Mouse (Mus musculus) monocyte, adult 2 months (primary cell): ENCODE data around the gene Trappc6b.
A peak's percentile ranks its signal among the peaks of the same experiment; 100 is the strongest.

ENCODE experiments used
- DNase-seq, 2 experiments: peaks; one replicate each; pipeline ENCODE4 v3.0.0; 2022; ENCODE audit warnings: low spot score in 2 of 2, low read depth in 1 of 2

Trappc6b gene

DNA sequence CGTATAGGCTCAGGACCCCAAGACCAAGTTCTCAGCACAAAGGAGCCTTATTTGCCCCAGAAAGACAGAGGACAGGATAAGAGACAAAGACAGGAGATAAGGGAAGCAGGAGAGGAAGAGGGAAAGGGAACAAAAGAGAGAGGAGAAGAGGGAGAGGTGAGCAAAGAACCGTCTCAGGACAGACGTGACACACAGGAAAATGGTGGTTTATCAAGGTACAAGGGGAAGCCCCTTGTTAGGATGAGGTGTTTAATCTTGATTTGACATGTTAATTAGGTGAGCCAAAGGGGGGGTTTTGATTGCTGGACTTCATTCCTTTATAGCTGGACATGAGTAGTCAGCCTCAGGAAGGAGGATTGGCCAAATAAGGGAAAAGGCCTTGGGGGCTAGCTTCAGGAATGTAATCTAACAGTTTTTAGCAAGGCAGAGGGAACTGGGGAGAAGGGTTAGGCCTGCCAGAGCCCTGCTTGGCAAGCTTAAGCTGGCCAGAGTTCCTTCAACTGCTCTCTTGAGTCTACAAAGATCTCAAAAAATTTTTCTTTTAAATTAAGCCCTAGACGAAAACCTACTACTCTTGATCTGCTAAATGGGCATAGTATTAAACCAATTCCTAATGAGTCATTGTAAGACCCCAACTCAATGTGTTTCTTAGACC is 5.9 kb downstream of the Trappc6b start:
- DNase-seq = no peak

DNA sequence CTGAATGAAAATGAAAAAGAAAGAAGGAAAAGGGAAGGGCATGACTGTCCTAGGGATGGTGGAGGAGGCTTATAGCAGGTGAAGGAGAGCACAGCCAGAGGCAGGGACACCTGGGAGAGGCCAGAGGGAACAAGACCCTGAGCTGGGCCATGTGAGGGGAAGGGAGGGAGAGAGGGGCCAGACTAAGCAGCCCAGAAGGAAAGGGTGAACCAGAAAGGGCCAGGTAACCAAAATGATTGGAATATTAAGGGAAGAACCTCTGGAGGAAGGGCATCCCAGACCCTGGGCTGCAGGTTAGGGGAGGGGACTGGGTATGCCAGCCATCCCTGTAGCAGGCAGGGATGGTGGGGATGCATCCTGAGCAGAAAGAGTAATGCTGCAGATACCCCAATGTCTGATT is 7.3 kb downstream of the Trappc6b start:
- no peak for DNase-seq

DNA sequence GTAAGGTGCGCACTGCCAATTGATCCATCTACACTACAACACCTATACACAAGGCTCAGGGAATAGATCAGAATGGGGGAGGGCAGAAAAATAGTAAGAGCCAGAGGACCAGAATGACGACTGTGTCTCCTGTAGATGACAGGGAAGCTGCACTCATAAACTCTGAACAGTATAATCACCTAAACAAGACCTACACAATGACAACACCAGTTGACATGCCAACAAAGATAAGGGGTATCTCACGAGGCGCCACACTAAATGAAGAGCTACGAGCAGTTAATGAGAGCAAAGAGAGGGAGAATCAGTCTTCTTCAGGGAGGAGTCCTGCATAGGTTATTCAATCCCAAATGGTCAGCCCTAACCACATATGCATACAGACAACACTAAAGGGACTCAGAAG is 8.1 kb downstream of the Trappc6b start:
- no peak for DNase-seq

DNA sequence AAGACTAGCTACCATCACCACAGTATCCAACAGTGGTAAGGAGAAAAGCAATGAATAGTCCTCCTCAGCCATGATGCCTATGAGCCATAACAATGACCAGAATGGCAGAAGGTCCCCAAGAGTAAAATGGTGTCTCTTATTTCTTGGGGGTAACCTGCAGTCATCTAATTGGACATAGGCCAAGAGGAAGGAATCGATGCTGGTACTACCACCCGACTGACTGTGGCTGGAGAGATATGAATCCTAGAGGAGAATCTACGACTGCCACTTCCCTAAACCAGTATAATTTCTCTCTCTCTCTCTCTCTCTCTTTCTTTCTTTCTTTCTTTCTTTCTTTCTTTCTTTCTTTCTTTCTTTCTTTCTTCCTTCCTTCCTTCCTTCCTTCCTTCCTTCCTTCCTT is 8.8 kb downstream of the Trappc6b start:
- DNase-seq = no peak

DNA sequence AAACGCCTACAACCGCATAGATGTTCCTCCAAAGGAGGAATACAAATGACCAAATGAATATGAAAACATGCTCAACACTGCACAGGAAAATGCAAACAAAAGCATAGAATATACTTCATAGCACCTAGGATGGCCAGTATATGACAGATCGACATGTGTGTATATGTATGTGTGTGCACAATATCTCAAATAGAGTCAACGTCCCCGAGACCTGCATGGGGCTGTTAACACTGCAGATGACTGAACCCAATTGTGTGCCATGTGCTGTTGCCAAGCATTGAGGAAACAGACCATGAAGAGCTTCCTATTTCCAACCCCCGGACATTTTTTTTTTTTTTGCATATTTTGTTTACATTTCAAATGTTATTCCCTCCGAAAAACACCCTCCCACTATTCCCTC is 20.4 kb downstream of the Trappc6b start:
- no peak for DNase-seq

DNA sequence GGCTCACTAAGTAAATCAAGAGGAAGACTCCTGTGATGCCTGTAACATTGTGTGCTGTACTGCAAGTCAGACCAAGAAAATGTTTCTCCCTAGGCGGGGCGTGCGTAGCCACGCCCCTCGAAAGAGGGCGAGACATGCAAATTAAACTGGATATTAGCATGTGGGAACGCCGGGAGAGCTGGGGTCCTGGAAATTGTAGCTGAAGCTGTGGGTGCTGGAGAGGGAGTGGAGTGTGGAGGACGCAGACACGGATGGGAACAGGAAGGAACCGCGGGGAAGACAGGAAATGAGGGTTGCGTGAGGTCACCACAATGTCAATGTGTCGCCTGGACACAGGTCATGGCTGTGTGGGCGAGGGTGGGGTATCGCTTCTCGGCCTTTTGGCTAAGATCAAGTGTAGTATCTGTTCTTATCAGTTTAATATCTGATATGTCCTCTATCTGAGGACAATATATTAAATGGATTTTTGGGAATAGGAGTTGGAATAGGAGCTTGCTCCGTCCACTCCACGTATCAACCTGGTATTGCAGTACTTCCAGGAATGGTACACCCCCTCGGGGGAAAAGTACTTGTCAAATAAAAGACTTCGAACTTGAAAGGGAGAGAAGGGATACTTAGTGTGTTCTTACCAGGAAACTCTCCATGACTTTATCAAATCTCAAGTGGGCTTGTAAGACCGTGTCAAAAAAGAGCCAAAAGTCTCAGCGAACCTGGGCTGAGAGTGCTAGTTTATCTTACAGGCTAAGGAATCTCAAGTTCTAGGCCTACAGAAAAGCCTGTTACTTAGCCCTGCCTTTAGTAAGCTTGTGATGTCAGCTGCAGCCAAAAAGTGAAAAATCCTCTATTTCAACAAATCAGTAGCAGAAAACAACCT is 21.1 kb downstream of the Trappc6b start:
- DNase-seq = no peak

DNA sequence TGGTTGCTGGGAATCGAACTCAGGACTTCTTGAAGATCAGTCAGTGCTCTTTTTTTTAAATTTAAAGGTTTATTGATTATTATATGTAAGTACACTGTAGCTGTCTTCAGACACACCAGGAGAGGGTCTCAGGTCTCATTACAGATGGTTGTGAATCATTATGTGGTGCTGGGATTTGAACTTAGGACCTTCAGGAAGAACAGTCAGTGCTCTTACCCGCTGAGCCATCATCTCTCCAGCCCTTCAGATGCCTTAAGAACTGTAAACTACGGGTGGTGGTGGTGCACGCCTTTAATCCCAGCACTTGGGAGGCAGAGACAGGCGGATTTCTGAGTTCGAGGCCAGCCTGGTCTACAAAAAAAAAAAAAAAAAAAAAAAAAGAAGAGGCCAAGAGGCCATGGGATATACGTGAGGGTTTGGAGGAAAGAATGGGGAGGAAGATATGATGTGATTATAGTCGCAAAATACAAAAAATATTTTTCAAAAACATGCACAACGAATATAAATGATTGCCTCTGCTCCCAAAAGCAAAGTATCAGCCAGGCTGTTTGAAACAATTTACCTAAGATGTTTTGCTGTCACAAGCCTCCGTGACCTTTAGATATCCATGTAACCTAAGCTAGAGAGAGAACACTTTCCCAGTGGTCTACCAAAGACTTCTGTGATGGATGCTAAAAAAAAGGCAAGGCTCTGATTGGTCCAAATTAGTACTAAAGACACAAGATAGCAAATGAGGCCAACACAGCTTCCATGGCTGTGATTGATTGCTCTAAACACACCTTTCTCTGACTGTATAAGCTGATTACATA is 21.9 kb downstream of the Trappc6b start:
- DNase-seq = no peak

DNA sequence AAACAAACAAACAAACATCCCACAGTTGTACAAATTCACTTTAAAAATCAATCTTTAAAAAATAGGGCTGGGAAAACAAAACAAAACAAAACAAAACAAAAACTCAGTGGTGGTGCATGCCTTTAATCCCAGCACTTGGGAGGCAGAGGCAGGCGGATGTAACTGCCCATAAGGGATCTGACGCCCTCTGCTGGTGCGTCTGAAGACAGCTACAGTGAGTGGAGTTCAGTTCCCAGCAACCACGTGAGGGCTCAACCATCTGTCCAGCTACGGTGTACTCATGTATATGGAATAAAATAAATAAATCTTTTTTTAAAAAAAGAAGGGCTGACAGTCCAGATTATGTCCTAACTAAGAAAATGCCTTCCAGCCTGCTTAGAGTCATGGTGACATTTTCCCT is 29.2 kb downstream of the Trappc6b start:
- DNase-seq = no peak

DNA sequence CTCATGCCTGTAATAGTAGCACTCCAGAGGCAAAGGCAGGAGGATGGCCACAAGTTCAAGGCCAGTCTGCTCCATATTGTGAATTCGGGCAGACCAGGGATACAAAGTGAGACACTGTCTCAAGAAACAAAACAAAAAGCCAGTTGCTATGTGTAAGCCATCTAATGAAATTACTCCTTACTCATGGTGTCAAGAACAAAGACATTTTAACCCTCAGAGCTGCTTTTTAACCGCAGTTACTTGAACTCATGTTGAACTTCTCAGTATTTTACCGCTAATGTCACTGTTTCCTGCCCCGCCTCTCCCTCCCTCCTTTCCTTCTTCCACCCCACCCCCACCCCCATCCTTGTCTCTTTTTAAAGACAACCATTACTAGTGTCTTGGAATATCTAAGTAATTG is 40.0 kb downstream of the Trappc6b start:
- DNase-seq = no peak

DNA sequence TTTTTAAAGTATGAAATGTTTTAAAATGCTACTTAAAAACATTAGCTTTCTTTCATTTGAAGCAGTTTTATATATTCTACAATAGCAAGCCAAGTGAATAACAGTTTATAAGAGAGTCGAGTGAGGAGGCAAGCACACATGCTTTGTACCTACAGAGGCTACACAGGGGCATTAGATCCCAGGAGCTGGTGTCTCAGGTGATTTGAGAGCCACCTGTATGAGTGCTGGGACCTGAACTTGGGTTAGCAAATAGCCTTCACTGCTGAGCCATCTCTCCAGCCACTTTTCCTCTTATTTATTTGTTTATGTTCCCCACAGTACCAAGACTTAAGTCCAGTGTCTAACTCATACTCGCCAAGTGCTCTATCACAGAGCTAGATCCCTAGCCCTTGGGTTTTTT is 41.4 kb downstream of the Trappc6b start:
- no peak for DNase-seq

DNA sequence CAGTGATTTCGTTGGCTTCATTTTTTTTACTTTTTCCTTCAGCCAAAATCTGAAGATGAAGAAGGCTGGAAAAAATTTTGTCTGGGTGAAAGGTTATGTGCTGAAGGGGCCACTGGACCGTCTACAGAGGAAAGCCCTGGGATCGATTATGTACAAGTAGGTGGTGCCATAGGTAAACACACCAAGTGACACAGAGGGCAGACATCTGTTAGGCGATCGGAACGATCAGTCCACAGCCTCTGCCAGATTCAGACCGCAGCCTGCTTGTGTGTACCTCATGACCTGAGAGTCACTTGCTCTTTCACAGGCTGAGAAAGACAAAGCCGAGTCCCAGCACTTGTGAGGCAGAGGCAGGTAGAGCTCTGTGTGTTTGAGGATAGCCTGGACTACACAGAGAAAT is 43.3 kb downstream of the Trappc6b start:
- DNase-seq = no peak

DNA sequence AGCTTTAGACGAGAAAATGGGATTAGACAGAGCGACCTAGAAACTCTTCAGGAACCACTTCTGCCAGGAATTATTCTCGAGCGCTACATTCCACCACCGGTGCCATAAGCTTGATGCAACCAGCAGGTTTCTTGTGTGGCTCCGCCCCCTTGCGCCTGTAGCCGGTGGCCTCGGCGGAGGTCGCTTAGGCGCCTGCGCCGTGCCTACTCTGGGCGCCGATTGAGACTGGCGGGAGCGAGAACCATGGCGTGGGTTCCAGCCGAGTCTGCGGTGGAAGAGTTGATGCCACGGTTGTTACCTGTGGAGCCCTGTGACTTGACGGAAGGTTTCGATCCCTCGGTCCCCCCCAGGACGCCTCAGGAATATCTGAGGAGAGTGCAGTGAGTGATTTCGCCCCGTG is 48.0 kb downstream of the Trappc6b start, which contains the start of gene Gemin2:
TSS of gene Gemin2 (plus strand) at position 160 of the 400 bp plus-strand sequence.
- peak; percentile 71 to 82 for DNase-seq

DNA sequence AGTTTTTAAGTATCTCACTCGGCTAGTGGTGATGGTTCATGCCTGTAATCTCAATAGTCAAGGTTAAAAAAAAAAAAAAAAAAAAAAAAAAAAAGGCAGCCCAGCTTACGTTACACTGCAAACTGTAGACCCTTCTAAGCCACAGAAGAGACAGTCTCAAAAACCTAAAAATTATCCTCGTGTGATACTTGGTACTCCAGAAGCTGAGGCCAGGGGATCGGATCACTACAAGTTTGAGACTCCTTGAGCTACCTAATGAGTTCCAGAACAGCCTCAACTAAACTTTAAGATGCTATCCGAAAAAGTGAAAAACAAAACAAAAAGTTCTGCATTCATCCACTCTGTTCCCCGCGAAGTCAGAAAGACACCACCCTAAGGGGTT is 48.6 kb downstream of the Trappc6b start:
- DNase-seq = no peak

DNA sequence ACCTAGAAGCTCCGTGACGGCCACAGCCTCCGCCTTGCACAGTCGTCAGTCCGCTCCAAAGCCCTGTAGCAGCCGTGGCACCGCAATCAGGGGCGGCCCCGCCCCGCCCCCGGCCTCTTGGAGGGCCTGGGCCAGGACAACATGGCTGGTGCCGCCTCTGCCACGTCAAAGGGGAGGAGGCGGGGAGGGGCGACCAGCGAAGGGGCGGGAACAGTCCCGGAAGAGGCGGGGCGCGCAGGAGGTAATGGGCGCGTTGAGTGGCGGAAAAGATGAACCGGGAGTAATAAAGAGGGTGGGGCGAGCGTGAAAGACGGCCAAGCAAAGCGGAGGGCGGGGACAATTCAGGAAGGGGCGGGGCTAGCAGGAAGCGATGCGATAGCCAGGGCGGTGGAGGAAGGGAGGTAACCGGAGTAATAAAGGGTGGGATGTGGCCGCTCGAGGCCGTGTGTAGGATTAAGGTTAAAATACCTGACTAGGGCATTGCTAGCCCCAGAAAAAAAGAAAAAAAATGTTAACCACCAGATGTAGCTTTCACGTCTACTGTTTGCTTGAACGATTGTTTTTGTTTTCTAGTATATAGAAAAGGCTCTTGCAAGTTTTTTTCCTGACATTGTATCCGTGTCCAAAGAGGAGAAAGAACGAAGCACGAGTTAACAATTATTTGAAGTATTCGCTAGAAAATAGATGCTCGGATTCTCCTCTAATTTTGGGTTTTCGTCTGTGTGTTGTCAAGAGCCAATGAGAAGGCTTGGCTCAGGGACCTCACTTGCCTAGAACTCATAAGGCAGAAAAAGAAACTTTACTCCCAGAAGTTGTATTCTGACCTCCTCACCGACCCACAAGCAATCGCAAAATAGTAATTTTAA is 49.2 kb downstream of the Trappc6b start, which contains the start of gene Sec23a:
TSS of gene Sec23a (minus strand) at position 174 of the 866 bp plus-strand sequence.
- DNase-seq = peak; percentile 98 to 99

DNA sequence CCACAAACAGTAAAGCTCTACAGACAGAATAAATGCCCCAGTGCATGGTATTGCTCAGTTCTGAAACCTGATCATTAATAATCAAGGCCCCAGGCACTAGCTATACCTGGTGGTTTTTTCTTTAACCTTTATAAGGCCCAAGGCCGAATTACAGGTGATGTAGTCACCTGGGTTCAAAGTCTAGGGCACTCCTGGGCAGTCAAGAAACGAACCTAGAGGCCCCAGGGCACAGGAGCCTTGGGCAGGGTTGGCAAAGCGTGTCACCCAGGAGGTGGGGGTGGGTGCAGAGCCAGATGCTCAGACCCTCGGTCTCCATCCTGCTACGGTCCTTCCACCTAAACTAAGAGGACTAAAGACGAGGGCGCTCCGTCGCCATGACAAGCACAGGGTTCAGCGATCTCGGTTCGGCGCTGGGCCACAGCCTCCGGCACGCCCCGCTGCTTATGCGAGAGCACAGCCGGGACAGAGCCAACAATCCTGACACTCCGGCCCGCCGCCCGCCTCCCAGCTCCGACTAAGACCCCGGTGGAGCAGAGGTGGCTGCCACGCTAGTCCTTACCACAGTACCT is 49.9 kb downstream of the Trappc6b start:
- no peak for DNase-seq

DNA sequence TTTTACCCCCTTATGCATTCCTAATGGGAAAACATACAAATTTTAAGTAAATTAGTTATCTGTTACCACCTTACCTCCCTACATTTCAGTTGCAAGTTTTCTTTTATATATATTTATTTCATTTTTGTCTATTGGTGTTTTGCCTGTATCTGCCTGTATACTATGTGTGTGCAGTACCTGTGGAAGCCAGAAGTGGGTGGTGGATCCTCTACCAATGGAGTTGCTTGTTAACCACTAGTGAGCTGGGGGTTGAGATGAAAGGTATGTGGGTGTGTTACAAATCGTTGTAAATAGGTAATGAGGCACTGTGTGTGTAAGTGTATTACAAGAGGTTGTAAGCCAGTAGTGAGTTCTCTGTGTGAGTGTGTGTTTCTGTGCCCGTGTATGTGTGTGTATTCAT is 50.8 kb downstream of the Trappc6b start:
- DNase-seq = no peak
